13 mouse cellular contexts compared by ENCODE assay signal in genomic region chr6:108494185-108494804, GRCm38 (mm10).
A peak's percentile ranks its signal among the peaks of the same experiment; 100 is the strongest.
DNase-seq lines count a peak whose midpoint lies in the region; ATAC-seq and TF ChIP-seq lines count a peak whose summit lies in the region.
"Had no signal": no experiment of that assay in that cellular context is flagged by ENCODE, and none has a peak within 500 bp of the region (broad histone marks: within the 10 kb centered on the region; RNA-seq: fewer than 3 reads in every experiment).

No protein-coding gene starts in this region.

- H3K27me3 ChIP-seq in embryonic facial prominence, embryonic 14.5 days (replicated peaks; ENCODE audit: control insufficient read depth, insufficient read depth, low read length), result no peaks in the 10 kb centered on the region
- no peaks in the 10 kb centered on the region for H3K27me3 ChIP-seq in hindbrain, embryonic 14.5 days (ENCODE audit: control insufficient read depth, insufficient read depth, low read length)
- no peaks in the 10 kb centered on the region for H3K27me3 ChIP-seq in midbrain, embryonic 14.5 days (ENCODE audit: control insufficient read depth, insufficient read depth, low read length)
- no peaks in the 10 kb centered on the region for H3K27me3 ChIP-seq in stomach, postnatal 0 days (ENCODE audit: control insufficient read depth, insufficient read depth, low read length)
- H3K27me3 ChIP-seq: CH12.LX; lung, embryonic 15.5 days had no signal

- H3K4me3 ChIP-seq in embryonic facial prominence, embryonic 14.5 days (ENCODE audit: low read depth, low read length), result no peak overlapping the region
- H3K4me3 ChIP-seq in hindbrain, embryonic 14.5 days (replicated peaks; ENCODE audit: low read length), result no peak overlapping the region
- H3K4me3 ChIP-seq in midbrain, embryonic 14.5 days (replicated peaks; ENCODE audit: low read depth, low read length), result no peak overlapping the region
- H3K4me3 ChIP-seq in stomach, postnatal 0 days (ENCODE audit: low read depth, low read length), result no peak overlapping the region
- H3K4me3 ChIP-seq: lung, embryonic 15.5 days had no signal

- peaks cover 4% of the 10 kb centered on the region; the same call in 1 of the 2 replicates for H3K4me1 ChIP-seq in embryonic facial prominence, embryonic 14.5 days (ENCODE audit: control insufficient read depth, insufficient read depth, low read length)
- H3K4me1 ChIP-seq in hindbrain, embryonic 14.5 days (replicated peaks; ENCODE audit: control insufficient read depth, insufficient read depth, low read length), result 0 out of 2 replicates have a peak, but pooled peaks cover 3% of the 10 kb centered on the region
- H3K4me1 ChIP-seq in midbrain, embryonic 14.5 days (ENCODE audit: control insufficient read depth, insufficient read depth, low read length), result no peaks in the 10 kb centered on the region
- H3K4me1 ChIP-seq in stomach, postnatal 0 days (replicated peaks; ENCODE audit: control insufficient read depth, insufficient read depth), result no peaks in the 10 kb centered on the region
- H3K4me1 ChIP-seq: lung, embryonic 15.5 days had no signal

- H3K36me3 ChIP-seq in embryonic facial prominence, embryonic 14.5 days (ENCODE audit: control insufficient read depth, insufficient read depth, low read length), result 0 out of 2 replicates have a peak, but pooled peaks cover 16% of the 10 kb centered on the region
- no peaks in the 10 kb centered on the region for H3K36me3 ChIP-seq in hindbrain, embryonic 14.5 days (replicated peaks; ENCODE audit: control insufficient read depth, insufficient read depth)
- no peaks in the 10 kb centered on the region for H3K36me3 ChIP-seq in midbrain, embryonic 14.5 days (ENCODE audit: control insufficient read depth, insufficient read depth, low read length)
- no peaks in the 10 kb centered on the region for H3K36me3 ChIP-seq in stomach, postnatal 0 days (ENCODE audit: control insufficient read depth, insufficient read depth, low read length)

- peak; percentile 84 for DNase-seq in heart, adult 11 months
- DNase-seq in heart, postnatal 4 days, result no peak
- DNase-seq in embryonic facial prominence, embryonic 14.5 days (ENCODE audit: low spot score), result peak; percentile 70
- peak; percentile 28 for DNase-seq in hindbrain, embryonic 14.5 days (ENCODE audit: low spot score)
- peak; percentile 52 for DNase-seq in midbrain, embryonic 14.5 days
- DNase-seq in adrenal gland, postnatal 4 days (ENCODE audit: low spot score in 2 of 2), result no peak
- no peak for DNase-seq in stomach, postnatal 0 days (ENCODE audit: low spot score)
- DNase-seq in lung, postnatal 4 days, result no peak
- DNase-seq: gastrocnemius, postnatal 10 days; layer of hippocampus, adult 9-11 months had no signal

- no peak for TF ChIP-seq CTCF in stomach, postnatal 0 days (IDR thresholded peaks at IDR 0.05; ENCODE audit: low read depth)

- H3K9me3 ChIP-seq in embryonic facial prominence, embryonic 14.5 days (ENCODE audit: control insufficient read depth, low read length), result no peaks in the 10 kb centered on the region
- H3K9me3 ChIP-seq in hindbrain, embryonic 14.5 days (ENCODE audit: control insufficient read depth, low read length), result no peaks in the 10 kb centered on the region
- no peaks in the 10 kb centered on the region for H3K9me3 ChIP-seq in midbrain, embryonic 14.5 days (ENCODE audit: control insufficient read depth, low read length)
- H3K9me3 ChIP-seq in stomach, postnatal 0 days (ENCODE audit: control insufficient read depth, low read length), result no peaks in the 10 kb centered on the region
- H3K9me3 ChIP-seq: lung, embryonic 15.5 days had no signal

- no peak for TF ChIP-seq EP300 in stomach, postnatal 0 days (optimal IDR thresholded peaks at IDR 0.05)

- H3K9ac ChIP-seq in embryonic facial prominence, embryonic 14.5 days (ENCODE audit: low read depth, low read length), result no peak overlapping the region
- no peak overlapping the region for H3K9ac ChIP-seq in hindbrain, embryonic 14.5 days
- H3K9ac ChIP-seq in midbrain, embryonic 14.5 days (replicated peaks; ENCODE audit: low read length), result no peak overlapping the region
- H3K9ac ChIP-seq in stomach, postnatal 0 days (ENCODE audit: low read length), result no peak overlapping the region
- H3K9ac ChIP-seq: lung, embryonic 15.5 days had no signal

- ATAC-seq in embryonic facial prominence, embryonic 14.5 days (ENCODE audit: low read depth), result 0 out of 2 replicates have a peak, but pooled peaks have one; percentile 62
- peak; percentile 77 for ATAC-seq in hindbrain, embryonic 14.5 days (ENCODE audit: low FRiP score)
- ATAC-seq in midbrain, embryonic 14.5 days (ENCODE audit: low FRiP score, low TSS enrichment), result 0 out of 2 replicates have a peak, but pooled peaks have one; percentile 34
- no peak for ATAC-seq in stomach, postnatal 0 days (ENCODE audit: low FRiP score, low TSS enrichment)
- ATAC-seq: inflammation-experienced regulatory T-cells, adult 6 months had no signal

- 65% methylated on average over 10 of the region's 10 CpGs for WGBS in embryonic facial prominence, embryonic 14.5 days
- 57% methylated on average over 10 of the region's 10 CpGs for WGBS in hindbrain, embryonic 14.5 days
- WGBS in midbrain, embryonic 14.5 days, result 74% methylated on average over 10 of the region's 10 CpGs
- WGBS in stomach, postnatal 0 days, result 63% methylated on average over 10 of the region's 10 CpGs

- H3K4me2 ChIP-seq in embryonic facial prominence, embryonic 14.5 days (ENCODE audit: low read depth, low read length), result no peak overlapping the region
- no peak overlapping the region for H3K4me2 ChIP-seq in hindbrain, embryonic 14.5 days (replicated peaks)
- no peak overlapping the region for H3K4me2 ChIP-seq in midbrain, embryonic 14.5 days (ENCODE audit: low read length)
- H3K4me2 ChIP-seq in stomach, postnatal 0 days (replicated peaks; ENCODE audit: low read depth), result no peak overlapping the region
- H3K4me2 ChIP-seq: lung, embryonic 15.5 days had no signal

- no peak overlapping the region for H3K27ac ChIP-seq in embryonic facial prominence, embryonic 14.5 days (replicated peaks; ENCODE audit: low read depth, low read length)
- H3K27ac ChIP-seq in hindbrain, embryonic 14.5 days, result no peak overlapping the region
- no peak overlapping the region for H3K27ac ChIP-seq in midbrain, embryonic 14.5 days (replicated peaks; ENCODE audit: low read depth, low read length)
- no peak overlapping the region; the same call in 1 of the 2 replicates for H3K27ac ChIP-seq in stomach, postnatal 0 days (replicated peaks)
- H3K27ac ChIP-seq: lung, embryonic 15.5 days had no signal

Comparison
In these comparisons a context has a peak if more than half of its experiments do, and no peak if none do; other contexts are left out.
1. DNase-seq: peak in heart, adult 11 months (single experiment), embryonic facial prominence, embryonic 14.5 days (single experiment), hindbrain, embryonic 14.5 days (single experiment) and midbrain, embryonic 14.5 days (single experiment); none in heart, postnatal 4 days (single experiment), adrenal gland, postnatal 4 days (0 of 2), stomach, postnatal 0 days (single experiment) and lung, postnatal 4 days (0 of 2).